Mouse (Mus musculus) kidney, adult 18-20 months (tissue): ENCODE measurements around the gene Gm49321.

ENCODE experiments used
- DNase-seq: peaks from one replicate; pipeline ENCODE4 v3.0.0; 2021

Gm49321 gene

GRCm38 (mm10) chr12:74014739-74015270 is 77.4 kb downstream of the Gm49321 start:
- DNase-seq, result peak; percentile 42

- no peak for DNase-seq
Measured at GRCm38 (mm10) chr12:74015491-74015890, 78.0 kb downstream of the Gm49321 start.
